Mouse (Mus musculus) thymus, postnatal 25 days (tissue): ENCODE data around the gene Pck2.

ENCODE experiments used
- DNase-seq: peaks from one replicate; pipeline ENCODE4 v3.0.0; 2022

The Pck2 gene

DNA sequence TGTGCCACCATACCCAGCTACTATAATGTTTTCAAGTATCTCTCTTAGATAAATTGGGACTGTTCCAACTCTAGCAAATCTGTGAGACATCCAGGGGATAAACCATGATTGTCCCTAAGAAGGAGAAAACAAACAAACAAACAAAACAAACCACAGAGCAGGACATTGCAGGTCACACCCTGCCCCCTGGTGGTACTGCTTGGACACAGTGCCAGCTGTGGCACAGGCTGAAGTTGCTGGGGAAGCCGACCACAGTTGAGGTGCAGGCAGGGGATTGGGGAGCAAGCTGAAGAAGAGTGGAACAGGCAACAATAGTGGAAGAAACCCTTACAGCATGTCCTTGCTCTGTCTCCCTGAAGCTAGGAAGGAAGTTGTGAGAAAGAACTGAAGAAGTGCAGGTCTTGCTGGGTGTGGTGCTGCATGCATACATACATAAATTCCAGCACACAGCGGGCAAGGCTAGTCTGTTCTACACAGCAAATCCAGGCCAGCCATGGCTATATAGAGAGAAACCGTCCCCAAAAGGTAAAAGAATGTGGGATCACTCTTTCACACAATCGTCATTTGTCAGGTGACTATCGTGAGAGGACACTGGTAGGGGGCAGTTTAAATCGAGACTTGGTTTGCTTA lies 3.8 kb upstream of the Pck2 start:
- peak; percentile 41 for DNase-seq

DNA sequence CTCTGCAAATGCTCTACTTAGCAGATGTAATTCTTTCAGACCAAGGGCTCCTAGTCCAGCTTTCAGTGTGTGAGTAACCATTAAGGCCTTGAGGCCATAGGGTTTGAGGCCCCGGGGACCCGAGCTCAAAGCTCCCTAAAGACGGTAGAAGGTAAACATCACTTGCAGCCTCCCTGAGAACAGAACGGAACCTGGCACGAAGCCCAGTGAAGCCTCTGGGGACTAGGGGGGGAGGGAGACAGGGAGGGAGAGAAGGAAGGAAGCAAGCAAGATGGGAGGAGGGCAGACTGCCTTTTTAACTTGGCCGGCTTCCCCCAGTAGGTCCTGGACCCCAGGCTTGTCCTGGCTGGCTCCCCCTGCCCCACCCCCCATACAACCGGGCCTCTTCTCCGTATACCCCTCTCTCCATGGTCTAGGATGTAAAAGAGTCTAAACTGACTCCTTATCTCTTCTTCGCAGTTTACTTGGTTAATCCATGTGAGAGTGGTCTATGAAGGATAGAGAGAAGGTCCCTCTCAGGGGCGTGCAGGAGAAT lies 788 bp downstream of the Pck2 start:
- peak; percentile 45 for DNase-seq

DNA sequence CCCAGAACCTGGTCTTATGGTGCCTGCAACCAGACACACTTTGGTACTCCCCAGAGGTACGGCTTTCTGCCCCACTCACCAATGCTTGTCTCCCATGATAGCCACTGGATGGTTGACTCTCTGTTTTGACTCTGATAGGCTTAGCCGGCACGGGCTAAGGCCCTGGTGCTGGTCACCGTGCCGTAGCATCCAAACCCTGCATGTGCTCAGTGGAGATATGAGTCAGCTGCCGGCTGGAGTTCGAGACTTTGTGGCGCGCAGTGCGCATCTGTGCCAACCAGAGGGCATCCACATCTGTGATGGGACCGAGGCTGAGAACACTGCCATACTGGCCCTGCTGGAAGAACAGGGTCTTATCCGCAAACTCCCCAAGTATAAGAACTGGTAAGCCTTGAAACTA lies 2.2 kb downstream of the Pck2 start:
- DNase-seq: no peak

DNA sequence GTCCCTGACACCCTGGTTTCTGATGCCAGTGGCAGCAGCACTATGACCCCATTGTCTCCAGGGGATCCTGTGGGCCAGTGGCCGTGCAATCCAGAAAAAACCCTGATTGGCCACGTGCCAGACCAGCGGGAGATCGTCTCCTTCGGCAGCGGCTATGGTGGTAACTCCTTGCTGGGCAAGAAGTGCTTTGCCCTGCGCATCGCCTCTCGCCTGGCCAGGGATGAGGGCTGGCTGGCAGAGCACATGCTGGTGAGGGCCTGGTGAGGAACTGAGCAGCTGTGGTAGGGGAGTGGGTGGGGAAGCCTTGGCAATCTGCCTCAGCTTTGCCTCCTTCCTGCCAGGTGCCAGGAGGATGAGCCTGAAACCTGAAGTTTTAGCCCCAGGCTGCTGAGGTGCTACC lies 4.3 kb downstream of the Pck2 start:
- no peak for DNase-seq

DNA sequence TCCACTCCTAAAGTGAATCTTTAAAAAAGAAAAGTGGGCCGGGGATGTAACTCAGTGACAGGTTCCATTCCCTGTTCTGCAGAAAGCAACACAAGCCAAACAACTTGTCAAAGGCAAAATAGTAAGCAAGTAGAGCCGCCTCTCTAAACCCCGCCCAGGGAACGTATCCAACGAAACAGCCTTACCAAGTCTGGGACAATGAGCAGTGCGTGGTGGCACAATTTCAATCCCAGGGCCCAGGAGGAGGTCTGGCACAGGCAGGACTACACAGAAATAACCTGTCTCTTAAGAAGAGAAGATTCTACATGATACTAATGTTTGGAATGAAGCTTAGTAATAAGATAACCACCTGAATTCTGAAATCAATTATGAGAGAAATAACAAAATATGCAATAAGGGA lies 10.1 kb downstream of the Pck2 start:
- no peak for DNase-seq

DNA sequence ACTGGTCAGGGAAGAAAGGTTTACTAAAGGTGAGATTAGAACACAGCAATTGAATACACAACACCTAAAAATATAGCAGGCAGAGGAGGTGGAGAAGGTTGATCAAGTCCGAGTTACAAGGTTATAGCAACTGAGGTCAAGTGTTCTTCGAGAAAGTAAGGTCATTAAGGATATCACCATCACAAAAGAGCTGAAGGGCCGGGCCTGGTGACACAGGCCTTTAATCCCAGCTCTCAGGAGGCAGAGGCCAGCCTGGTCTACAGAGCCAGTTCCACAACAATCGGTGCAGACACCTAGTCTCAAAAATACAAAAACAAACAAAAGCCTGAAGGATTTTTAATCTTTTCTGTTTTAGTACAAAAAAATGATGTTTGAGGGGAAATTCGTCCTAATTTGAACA lies 11.3 kb downstream of the Pck2 start:
- no peak for DNase-seq

DNA sequence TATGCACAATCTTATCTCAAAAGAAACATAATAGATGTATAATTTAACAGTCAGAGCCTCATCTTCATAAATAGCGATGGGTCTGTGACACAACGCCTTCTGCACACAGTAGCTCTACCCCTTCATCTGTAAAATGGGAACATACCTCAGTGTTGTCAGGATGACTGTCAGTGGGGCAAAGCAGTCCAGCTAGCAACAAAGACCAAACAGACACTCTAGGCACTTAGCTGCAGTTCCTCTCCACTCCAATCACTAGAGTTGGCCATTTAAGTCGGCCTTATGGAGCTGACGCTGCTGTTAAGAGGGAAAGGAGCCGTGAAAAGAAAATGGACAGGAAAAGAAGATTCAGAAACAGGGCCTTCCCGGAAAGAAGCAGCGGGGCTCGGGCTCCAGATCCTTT lies 11.7 kb downstream of the Pck2 start:
- no peak for DNase-seq

DNA sequence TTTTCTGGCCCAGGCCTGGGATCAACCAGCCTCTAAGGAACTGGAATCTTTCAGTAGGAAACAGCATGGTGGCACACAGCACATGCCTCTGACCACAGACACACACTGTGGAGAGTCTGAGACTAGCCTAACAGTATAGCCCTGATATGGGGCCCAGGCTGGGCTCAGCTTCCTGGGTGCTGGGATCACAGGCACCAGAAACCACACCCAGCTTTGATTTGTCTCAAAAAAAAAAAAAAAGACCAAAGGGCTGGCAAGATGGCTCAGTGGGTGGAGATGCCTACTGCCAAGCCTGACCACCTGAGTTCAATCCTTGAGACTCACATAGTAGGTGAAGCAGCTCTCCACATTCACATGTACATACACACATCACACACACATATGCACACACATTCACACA lies 14.6 kb downstream of the Pck2 start:
- no peak for DNase-seq

DNA sequence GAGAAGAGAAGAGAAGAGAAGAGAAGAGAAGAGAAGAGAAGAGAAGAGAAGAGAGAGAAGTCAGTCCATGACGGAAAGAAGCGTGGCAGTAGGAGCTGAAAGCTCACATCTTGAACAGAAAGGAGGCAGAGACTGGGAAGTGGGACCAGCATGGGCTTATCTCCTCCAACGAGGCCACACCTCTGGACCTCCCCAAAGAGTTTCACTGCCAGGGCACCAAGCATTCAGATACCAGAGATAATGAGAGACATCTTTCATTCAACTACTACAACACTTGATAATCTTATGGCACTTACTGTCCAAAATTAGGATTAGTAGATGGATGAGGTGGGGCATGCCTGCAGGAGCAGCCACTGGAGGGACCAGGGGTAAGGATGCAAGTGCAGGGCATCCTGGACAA lies 15.7 kb downstream of the Pck2 start:
- DNase-seq: no peak

DNA sequence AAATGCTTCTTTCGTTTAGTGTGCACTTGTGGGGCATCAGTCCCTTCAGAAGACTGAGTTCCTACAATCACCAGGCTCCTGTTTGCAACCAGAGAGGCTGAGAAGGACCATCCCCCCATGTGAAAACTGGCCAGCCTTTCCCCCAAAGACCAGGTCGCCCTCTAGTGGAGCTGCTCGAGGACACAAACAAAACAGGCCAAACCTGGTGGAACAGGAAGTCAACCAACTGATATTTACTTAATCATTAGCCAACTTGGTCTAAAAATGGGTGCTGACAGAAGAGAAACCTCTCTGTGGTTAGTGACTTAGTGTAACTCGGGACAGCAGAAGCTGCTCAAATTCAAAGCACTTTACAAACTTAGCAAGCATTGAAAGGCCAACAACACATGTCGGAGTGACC lies 16.9 kb downstream of the Pck2 start:
- peak; percentile 63 for DNase-seq

DNA sequence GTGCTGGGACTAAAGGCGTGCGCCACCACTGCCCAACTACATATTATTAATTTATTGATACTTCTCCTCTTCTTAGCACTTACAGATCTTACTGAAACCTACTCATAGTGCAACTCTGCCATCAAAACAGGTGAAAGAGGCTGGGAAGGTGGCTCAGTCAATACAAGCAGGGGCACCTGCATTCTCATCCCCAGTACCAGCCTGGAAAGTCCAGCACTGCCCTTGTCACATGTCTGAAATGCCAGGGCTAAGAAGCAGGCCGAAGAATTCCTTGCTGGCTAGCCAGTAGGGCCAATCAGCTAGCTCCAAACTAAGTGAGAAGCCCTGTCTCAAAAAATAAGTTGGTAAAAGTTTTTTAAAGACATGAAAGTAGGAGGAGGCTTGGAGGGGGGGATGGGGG lies 17.5 kb downstream of the Pck2 start:
- DNase-seq: no peak

DNA sequence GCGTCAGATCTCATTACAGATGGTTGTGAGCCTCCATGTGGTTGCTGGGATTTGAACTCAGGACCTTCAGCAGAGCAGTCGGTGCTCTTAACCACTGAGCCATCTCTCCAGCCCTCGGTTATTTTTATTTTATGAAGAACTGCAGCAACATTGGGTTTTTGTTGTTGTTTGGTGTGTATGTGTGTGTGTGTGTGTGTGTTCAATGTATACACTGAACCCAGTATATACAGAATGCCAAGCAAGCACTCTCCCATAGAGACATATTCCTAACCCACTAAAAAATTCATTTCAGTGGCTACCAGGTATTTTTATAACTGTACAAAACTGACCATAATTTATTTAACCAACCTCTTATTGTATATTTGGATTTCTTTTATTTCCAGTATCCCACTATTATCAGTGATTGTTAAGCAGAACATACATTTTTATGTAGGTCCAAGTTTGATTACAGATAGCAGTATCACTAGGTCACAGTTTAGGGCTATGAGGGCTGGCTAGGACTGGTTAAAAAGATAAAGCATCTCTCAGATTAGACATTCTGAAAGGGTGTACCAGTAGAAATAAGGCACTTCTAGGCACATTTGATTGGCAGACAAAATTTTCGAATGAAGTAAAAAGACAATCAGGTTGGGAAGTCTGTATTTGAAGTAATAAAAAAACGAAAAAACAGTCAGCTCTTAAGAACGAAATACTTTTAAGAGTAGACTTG lies 18.8 kb downstream of the Pck2 start:
- no peak for DNase-seq

DNA sequence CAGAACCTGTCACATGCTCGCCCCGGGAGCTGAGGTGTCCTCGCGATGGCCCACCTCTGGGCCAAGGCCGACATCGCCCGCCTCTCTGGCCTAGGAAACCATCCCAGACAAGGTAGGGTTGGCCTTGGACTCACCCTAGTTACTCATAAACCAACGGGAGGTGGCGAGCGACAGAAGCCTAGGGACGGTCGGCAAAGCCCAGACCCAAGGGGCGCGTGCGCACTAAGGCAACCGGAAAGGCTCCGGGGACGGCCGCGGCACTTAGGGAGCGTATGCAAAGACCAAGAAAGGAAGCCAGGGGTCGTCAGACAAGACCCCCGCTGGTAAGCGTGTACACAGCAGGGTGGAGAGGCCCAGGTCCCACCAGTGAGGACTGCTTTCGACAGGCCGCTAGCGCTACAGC lies 19.7 kb downstream of the Pck2 start, which contains the start of gene Dcaf11:
Gene Dcaf11 (plus strand): TSS at position 208 of the 403 bp plus-strand sequence.
- peak; percentile 88 for DNase-seq

DNA sequence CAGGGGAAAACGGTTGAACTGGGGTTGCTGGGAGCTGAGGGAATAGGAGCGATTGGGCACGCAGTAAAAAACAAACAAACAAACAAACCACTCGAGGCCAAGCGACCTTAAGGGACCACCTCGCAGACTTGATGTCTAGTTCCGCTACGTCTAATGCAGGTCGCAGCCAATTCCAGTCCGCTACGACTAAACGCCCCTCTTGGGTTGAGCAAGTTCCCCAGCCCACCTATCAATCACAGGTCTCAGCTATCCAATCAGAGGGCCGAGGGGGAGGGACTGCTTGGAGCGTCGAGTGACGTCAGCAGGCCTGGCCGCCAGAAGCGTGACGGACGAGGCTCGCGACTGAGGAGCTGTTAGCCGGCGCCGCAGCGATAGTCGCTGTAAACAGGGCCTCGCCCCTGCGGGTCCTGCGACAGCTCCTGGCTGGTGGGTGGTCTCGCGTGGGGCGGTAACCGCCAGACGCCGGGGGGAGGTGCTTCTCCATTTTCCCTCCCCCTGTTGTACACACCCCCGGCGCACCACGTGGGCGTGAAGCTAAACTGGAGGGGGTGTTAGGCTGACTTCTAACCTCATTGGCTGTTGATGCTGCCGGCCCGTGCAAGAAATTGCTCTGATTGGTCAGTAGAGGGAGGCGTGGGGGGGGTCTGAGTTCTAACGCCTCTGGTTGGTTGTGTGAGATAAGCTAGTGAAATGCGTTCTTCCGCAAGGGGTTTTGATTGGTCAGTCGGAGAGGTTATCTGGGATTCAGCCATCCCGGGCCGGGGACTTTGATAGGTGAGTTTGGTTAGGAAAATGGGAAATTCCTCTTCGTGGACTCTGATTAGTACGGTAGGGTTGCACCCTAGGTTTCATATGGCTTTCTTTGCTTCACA lies 20.4 kb downstream of the Pck2 start, which contains the start of gene A730061H03Rik:
Gene A730061H03Rik (minus strand): TSS at position 205 of the 872 bp plus-strand sequence.
- DNase-seq: peak; percentile 97

DNA sequence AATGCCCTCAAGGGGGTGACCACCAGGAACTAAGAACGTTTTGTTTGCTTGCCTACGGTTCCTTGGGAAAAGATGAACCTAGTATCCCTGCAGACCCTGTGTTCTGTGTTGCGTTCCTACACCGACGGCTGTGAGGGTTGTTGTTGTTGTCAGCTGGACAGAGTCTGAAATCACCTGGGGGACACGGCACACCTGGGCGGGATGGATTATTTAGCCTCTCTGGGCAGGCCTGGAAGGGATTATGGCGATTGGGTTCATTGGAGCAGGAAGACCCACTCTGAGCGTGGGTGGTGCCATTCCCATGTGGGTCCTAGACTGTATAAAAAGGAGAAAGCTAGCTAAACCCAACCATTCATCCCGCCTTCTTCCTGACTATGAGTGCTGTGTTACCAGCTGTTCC lies 21.8 kb downstream of the Pck2 start:
- no peak for DNase-seq

DNA sequence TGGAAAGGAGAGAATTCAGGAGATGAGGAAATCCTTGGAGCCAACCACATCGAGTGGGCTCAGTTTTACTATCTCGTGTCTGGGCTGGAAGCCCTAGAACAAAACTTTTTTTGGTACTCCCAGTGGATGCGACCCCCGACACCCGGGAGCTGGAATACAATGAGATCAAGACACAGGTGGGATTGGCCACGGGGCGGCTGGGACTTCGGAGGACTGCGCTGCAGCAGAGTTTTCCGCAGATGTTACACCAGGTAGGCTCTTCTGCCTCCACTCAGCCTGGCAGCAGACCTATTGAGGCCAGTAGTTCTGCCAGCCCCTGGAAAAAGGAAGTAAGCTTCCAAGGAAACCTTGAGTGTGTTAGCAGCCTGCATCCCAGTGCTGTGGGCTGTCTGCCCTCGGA lies 23.2 kb downstream of the Pck2 start:
- no peak for DNase-seq

DNA sequence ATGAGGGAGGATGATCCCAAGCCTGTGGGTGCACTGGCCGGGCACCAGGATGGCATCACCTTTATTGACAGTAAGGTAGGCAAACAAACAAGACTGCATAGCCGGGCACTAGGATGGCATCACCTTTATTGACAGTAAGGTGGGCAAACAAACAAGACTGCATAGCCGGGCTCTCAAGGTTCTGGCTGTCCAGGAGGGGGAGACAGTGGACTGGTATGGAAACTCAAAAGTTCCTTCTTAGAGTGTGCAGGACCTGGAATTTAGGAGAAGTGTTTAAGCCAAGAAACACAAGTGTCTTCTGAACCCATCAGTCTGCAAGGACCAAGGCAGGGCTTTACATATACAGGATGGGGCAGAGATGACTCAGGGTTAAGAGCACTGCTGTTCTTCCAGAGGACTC lies 25.7 kb downstream of the Pck2 start:
- DNase-seq: no peak

DNA sequence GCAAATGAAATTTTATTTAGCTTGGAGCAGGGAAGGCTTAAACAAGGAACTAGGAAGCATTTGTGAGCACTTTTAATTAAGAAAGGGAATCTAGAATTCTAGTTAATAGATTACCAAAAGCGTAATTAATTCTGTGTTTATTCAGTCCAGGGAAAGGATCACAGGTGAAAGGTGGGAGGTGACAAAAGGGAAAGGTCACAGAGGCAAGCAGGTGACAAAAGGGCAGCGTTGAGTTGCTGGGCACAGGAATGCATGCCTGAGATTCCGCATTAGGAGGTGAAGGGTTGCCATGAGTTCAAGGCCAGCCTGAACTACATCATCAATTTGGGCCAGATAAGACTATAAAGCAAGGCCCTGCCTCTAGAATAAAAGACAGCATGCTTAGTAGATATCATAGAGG lies 27.4 kb downstream of the Pck2 start:
- no peak for DNase-seq

DNA sequence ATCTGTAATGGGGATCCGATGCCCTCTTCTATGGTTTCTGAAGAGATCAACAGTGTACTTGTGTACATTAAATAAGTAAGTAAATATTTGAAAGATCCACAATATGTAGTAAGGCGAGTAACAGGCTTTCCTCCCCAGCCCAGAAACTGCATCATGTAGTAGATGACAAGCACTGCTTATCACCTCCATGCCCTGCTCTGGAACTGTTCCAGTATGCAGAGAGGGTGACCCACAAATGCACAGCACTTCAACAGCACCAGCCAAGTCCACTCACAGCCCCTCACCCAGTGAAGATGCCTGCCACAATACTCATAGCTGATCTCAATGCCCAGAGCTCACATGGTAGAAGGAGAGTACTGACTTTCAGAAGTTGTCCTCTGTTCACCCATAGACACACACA lies 30.5 kb downstream of the Pck2 start:
- no peak for DNase-seq

DNA sequence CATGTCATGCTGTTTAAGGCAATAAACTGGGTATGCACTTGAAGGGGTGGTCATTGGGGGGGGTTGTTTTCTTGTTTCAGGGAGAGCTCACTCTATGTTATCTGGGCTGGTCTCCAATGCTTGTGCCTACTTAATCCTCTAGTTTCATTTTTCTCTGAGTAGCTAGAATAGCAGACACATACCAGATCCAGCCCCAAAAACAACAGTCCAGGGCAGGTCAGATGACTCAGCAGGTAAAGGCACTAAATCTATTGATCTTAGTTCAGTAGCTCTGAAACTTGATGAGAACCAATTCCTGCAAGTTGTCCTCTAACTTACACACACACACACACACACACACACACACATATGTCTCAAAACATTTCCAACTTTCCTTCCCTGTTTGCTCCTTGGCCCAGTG lies 31.7 kb downstream of the Pck2 start:
- DNase-seq: no peak

DNA sequence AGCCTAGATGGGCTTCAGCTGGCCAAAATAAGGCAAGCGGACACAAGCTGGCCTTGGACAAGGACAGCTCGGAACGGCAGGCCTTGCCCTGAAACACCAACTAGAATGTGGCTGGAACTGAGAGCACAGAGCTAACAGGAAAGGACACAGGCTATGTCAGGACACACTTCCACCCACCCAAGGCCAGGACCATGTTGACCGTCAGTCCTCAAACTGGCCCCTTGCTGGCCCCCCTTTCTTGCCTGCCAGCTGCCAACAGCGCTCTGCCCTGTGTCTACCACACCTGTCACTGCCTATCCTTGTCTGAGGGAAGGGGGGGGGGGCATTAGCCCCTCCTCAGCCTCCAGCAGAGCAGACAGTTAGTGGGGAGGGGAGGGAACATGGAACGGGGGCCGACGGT lies 35.2 kb downstream of the Pck2 start, which contains the start of gene Fitm1:
Gene Fitm1 (plus strand): TSS at position 316 of the 400 bp plus-strand sequence.
- no peak for DNase-seq

DNA sequence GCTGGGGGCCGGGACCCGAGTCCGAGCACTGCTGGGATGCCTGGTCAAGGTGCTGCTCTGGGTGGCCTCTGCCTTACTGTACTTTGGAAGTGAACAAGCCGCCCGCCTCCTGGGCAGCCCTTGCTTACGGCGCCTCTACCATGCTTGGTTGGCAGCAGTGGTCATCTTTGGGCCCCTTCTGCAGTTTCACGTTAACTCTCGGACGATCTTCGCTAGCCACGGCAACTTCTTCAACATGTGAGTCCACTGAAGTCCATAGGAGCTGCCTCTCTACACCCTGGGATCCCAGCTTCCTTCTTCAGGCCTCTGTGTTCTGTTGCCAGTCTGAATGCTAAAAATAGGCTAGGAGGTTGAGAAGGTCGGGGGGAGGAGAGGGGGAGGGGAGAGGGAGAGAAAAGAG lies 35.6 kb downstream of the Pck2 start:
- no peak for DNase-seq

DNA sequence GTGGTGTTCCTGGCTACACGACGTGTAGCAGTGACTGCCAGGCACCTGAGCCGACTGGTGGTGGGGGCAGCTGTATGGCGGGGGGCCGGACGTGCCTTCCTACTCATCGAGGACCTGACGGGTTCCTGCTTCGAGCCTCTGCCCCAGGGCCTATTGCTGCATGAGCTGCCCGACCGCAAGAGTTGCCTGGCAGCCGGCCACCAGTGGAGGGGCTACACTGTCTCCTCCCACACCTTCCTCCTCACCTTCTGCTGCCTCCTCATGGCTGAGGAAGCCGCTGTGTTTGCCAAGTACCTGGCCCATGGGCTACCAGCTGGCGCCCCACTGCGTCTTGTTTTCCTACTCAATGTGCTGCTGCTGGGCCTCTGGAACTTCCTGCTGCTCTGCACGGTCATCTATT lies 36.3 kb downstream of the Pck2 start:
- no peak for DNase-seq
